Comparison of ENCODE assay signal across 9 mouse cellular contexts in genomic region chr11:86570261-86570746, GRCm38 (mm10). TPM values are rescaled to one million over a fixed set of nuclear protein-coding genes. Genes with fewer than 3 reads are reported as not detected.
A peak's percentile ranks its signal among the peaks of the same experiment; 100 is the strongest.
DNase-seq lines count a peak whose midpoint lies in the region; ATAC-seq and TF ChIP-seq lines count a peak whose summit lies in the region.
"Had no signal": no experiment of that assay in that cellular context is flagged by ENCODE, and none has a peak within 500 bp of the region (broad histone marks: within the 10 kb centered on the region; RNA-seq: fewer than 3 reads in every experiment).

No protein-coding gene starts in this region.

- TF ChIP-seq POLR2A in heart, adult 2 months (IDR thresholded peaks at IDR 0.05; ENCODE audit: insufficient read depth, low read depth, low read length): no peak

- intact Hi-C loops in heart, adult 2 months (cut with DNase I): loop anchor here (5.0 kb wide), 1 partner anchor 442 kb away; no protein-coding TSS in a partner anchor

- H3K4me1 ChIP-seq in heart, embryonic 15.5 days (replicated peaks): peaks cover 21% of the 10 kb centered on the region
- H3K4me1 ChIP-seq in heart, adult 2 months (ENCODE audit: control insufficient read depth, insufficient read depth, low read length): peaks cover 2% of the 10 kb centered on the region
- H3K4me1 ChIP-seq in ES-E14 (ENCODE audit: control insufficient read depth in 2 of 2, insufficient read depth in 2 of 2, low read length in 2 of 2, poor library complexity in 1 of 2): peaks cover 9 to 12% of the 10 kb centered on the region in 2 experiments; a peak in 3 of 4 replicates
- H3K4me1 ChIP-seq: midbrain, embryonic 13.5 days had no signal

- ATAC-seq in heart, embryonic 15.5 days (replicated peaks; ENCODE audit: insufficient number of reproducible peaks, insufficient read depth, low FRiP score, low read depth): no peak
- no peak for ATAC-seq in cerebellum, adult (ENCODE audit: insufficient number of reproducible peaks, low FRiP score, low TSS enrichment)
- ATAC-seq: midbrain, embryonic 13.5 days had no signal

- no peaks in the 10 kb centered on the region for H3K79me2 ChIP-seq in heart, adult 2 months (replicated peaks; ENCODE audit: control insufficient read depth, insufficient read depth, low read length)

- no peak for TF ChIP-seq CTCF in heart, adult 2 months (IDR thresholded peaks at IDR 0.05)

- 34% methylated on average over 9 of the region's 9 CpGs for WGBS in heart, embryonic 15.5 days
- 44% methylated on average over 9 of the region's 9 CpGs for WGBS in heart, adult 2 months

- H3K4me2 ChIP-seq in heart, embryonic 15.5 days: no peak overlapping the region
- H3K4me2 ChIP-seq: midbrain, embryonic 13.5 days had no signal

- no peaks in the 10 kb centered on the region for H3K27me3 ChIP-seq in heart, embryonic 15.5 days
- no peaks in the 10 kb centered on the region for H3K27me3 ChIP-seq in heart, adult 2 months (ENCODE audit: control insufficient read depth, insufficient read depth, low read length)
- H3K27me3 ChIP-seq: midbrain, embryonic 13.5 days had no signal

- in situ Hi-C loops in ES-E14 (cut with MboI; ENCODE audit: low sequenced_read_pairs in 2 of 2, unreplicated experiment in 2 of 2): no loop called here

- H3K4me3 ChIP-seq in heart, embryonic 15.5 days: no peak overlapping the region
- no peak overlapping the region for H3K4me3 ChIP-seq in heart, adult 2 months
- no peak overlapping the region for H3K4me3 ChIP-seq in ES-E14 (ENCODE audit: insufficient read depth in 1 of 2, low read depth in 1 of 2, low read length in 2 of 2, poor library complexity in 1 of 2, severe bottlenecking in 1 of 2)
- H3K4me3 ChIP-seq: midbrain, embryonic 13.5 days had no signal

- no peak for DNase-seq in heart, adult 2 months
- DNase-seq in ES-E14 (ENCODE audit: low read depth, low spot score): no peak
- peak; percentile 47 for DNase-seq in embryo, embryonic 9.5 days (ENCODE audit: extremely low spot score)
- peak; percentile 43 to 73 for DNase-seq in kidney, postnatal 25 days
- no peak for DNase-seq in layer of hippocampus, postnatal 10 days (ENCODE audit: low spot score in 2 of 2)
- no peak for DNase-seq in cerebellum, postnatal 36 days

- 0 out of 2 replicates have a peak, but pooled peaks cover 2% of the 10 kb centered on the region for H3K36me3 ChIP-seq in heart, embryonic 15.5 days
- H3K36me3 ChIP-seq in heart, adult 2 months (ENCODE audit: control insufficient read depth, insufficient read depth, low read length): no peaks in the 10 kb centered on the region
- no peaks in the 10 kb centered on the region for H3K36me3 ChIP-seq in ES-E14 (ENCODE audit: control insufficient read depth, insufficient read depth, low read length, poor library complexity, severe bottlenecking)
- H3K36me3 ChIP-seq: midbrain, embryonic 13.5 days had no signal

- H3K9me3 ChIP-seq in heart, embryonic 15.5 days (replicated peaks): no peaks in the 10 kb centered on the region
- no peaks in the 10 kb centered on the region for H3K9me3 ChIP-seq in ES-E14 (ENCODE audit: control insufficient read depth, insufficient read depth, low read depth, low read length)
- H3K9me3 ChIP-seq: midbrain, embryonic 13.5 days had no signal

- H3K27ac ChIP-seq in heart, embryonic 15.5 days: peak overlapping the region; percentile 62
- H3K27ac ChIP-seq in heart, adult 2 months: no peak overlapping the region
- no peak overlapping the region for H3K27ac ChIP-seq in ES-E14 (ENCODE audit: insufficient read depth, low read depth, low read length, poor library complexity, severe bottlenecking)
- H3K27ac ChIP-seq: midbrain, embryonic 13.5 days had no signal

- H3K9ac ChIP-seq in heart, embryonic 15.5 days: no peak overlapping the region
- H3K9ac ChIP-seq in heart, adult 2 months (ENCODE audit: low read depth, low read length): no peak overlapping the region
- H3K9ac ChIP-seq in ES-E14 (ENCODE audit: insufficient read depth, low read depth, low read length, poor library complexity, severe bottlenecking): no peak overlapping the region
- H3K9ac ChIP-seq: midbrain, embryonic 13.5 days had no signal

- no peak for TF ChIP-seq EP300 in heart, adult 2 months (IDR thresholded peaks at IDR 0.05; ENCODE audit: insufficient read depth, low read depth, low read length)

TF ChIP-seq in ES-E14, 5 proteins besides CTCF, POLR2A, EP300 and RAD21:
- TF ChIP-seq ZC3H11A (IDR thresholded peaks at IDR 0.05; ENCODE audit: borderline replicate concordance, low read depth, low read length): no peak
- TF ChIP-seq MAFK (IDR thresholded peaks at IDR 0.05; ENCODE audit: insufficient read depth, low read depth, low read length): 0 out of 2 replicates have a peak, but pooled peaks have one; percentile 28
TF ChIP-seq in ES-E14: peak in this region for 1.

RNA-seq across cellular contexts. Expression of gene Tubd1, which starts 25.5 kb away (rescaled TPM):
- polyA plus RNA-seq in heart, embryonic 15.5 days (2015; fragmentation: Nextera tagmentation; extraction: Ambion mirVana): 11.7 and 13.1 TPM in 2 replicates
- 1 to 10 TPM; 5.7 to 6.2 TPM for total RNA-seq in heart, adult 2 months (2021)
- polyA plus RNA-seq in heart, adult 2 months (2012; rRNA removed): 4.7 and 8.3 TPM in 2 replicates
- 3.0 and 6.5 TPM in 2 replicates for total RNA-seq in ES-E14 (2012; rRNA removed)
- 1 to 10 TPM; 6.4 to 7.2 TPM for total RNA-seq in layer of hippocampus, postnatal 10 days (2021)

RNA-seq across cellular contexts. Expression of gene Rps6kb1, which starts 25.7 kb away (rescaled TPM):
- polyA plus RNA-seq in heart, embryonic 15.5 days (2015; fragmentation: Nextera tagmentation; extraction: Ambion mirVana): 38.4 and 44.1 TPM in 2 replicates
- total RNA-seq in heart, adult 2 months (2021): 10 to 100 TPM; 18.3 to 22.4 TPM
- 6.4 and 8.1 TPM in 2 replicates for polyA plus RNA-seq in heart, adult 2 months (2012; rRNA removed)
- 41.4 and 43.1 TPM in 2 replicates for total RNA-seq in ES-E14 (2012; rRNA removed)
- 10 to 100 TPM; 49.8 to 52.9 TPM for total RNA-seq in layer of hippocampus, postnatal 10 days (2021)

Comparison
In these comparisons a context has a peak if more than half of its experiments do, and no peak if none do; other contexts are left out.
1. DNase-seq: peak in embryo, embryonic 9.5 days (single experiment) and kidney, postnatal 25 days (2 of 2); none in heart, adult 2 months (0 of 2), ES-E14 (single experiment), layer of hippocampus, postnatal 10 days (0 of 2) and cerebellum, postnatal 36 days (0 of 2).